Comparison of ENCODE assay signal across 17 mouse cellular contexts in genomic region chr13:35879519-35879918, GRCm38 (mm10).
"Had no signal": no experiment of that assay in that cellular context is flagged by ENCODE, and none has a peak within 500 bp of the region (broad histone marks: within the 10 kb centered on the region; RNA-seq: fewer than 3 reads in every experiment).

No protein-coding gene starts in this region.

- H3K27ac ChIP-seq: neural tube, embryonic 12.5 days; neural tube, embryonic 13.5 days; neural tube, embryonic 15.5 days; stomach, embryonic 15.5 days; stomach, postnatal 0 days had no signal

- H3K9ac ChIP-seq: neural tube, embryonic 12.5 days; neural tube, embryonic 13.5 days; neural tube, embryonic 15.5 days; stomach, embryonic 15.5 days had no signal

- H3K36me3 ChIP-seq: neural tube, embryonic 12.5 days; neural tube, embryonic 13.5 days; neural tube, embryonic 15.5 days; stomach, embryonic 15.5 days had no signal

- H3K9me3 ChIP-seq: neural tube, embryonic 12.5 days; neural tube, embryonic 13.5 days; neural tube, embryonic 15.5 days; stomach, embryonic 15.5 days had no signal

- H3K4me1 ChIP-seq: neural tube, embryonic 12.5 days; stomach, embryonic 15.5 days had no signal

- H3K27me3 ChIP-seq: neural tube, embryonic 12.5 days; neural tube, embryonic 13.5 days; neural tube, embryonic 15.5 days; stomach, embryonic 15.5 days had no signal

- H3K4me3 ChIP-seq: neural tube, embryonic 12.5 days; neural tube, embryonic 13.5 days; neural tube, embryonic 15.5 days; stomach, embryonic 15.5 days had no signal

- DNase-seq: retina, postnatal 1 day; right cerebral cortex, adult 18-20 months; right cerebral cortex, postnatal 14 days; right cerebral cortex, postnatal 25 days; right cerebral cortex, postnatal 4 days; spleen, adult 18-20 months; thymus, adult 18-20 months; thymus, adult 2 months; thymus, postnatal 14 days; thymus, postnatal 25 days; thymus, postnatal 36 days; thymus, postnatal 4 days had no signal

- H3K4me2 ChIP-seq: neural tube, embryonic 12.5 days; neural tube, embryonic 13.5 days; neural tube, embryonic 15.5 days; stomach, embryonic 15.5 days had no signal
